Mouse (Mus musculus) layer of hippocampus, postnatal 10 days (tissue): ENCODE data around the gene Cct5. TPM values are rescaled to one million over a fixed set of nuclear protein-coding genes. Genes with fewer than 3 reads are reported as not detected.

Experiments
- DNase-seq, 2 experiments: peaks; one replicate each; pipeline ENCODE4 v3.0.0; 2021; ENCODE audit warnings: low spot score in 2 of 2
- long read RNA-seq: library from polyadenylated mRNA; stranded (forward); transcript quantifications from one replicate; pipeline ENCODE4 v2.0.0, GENCODE M21; 2023
- total RNA-seq, 2 experiments: library from RNA; stranded (reverse); gene quantifications; 2 replicates each; pipeline ENCODE4 v1.2.3; 2021

The Cct5 gene
- 100 to 1,000 TPM; 250 to 267 TPM for total RNA-seq
- long read RNA-seq, transcript Cct5-201 (11 exons, 1,853 nt), result major isoform, 347 of 399 reads
- long read RNA-seq, partial matches to known transcripts, result 8 of 399 reads
- long read RNA-seq, other reads (novel, unspliced or antisense), result 44 of 399 reads

- DNase-seq, result peak; percentile 99 to 100
Observed at GRCm38 (mm10) chr15:31601646-31602374, at the start of gene Cct5, which contains the start of gene Fam173b. Gene Cct5 (minus strand): TSS chr15:31601804. Gene Fam173b (plus strand): TSS chr15:31601852.

GRCm38 (mm10) chr15:31650821-31651220, 49.2 kb upstream of the Cct5 start:
- DNase-seq, result no peak

GRCm38 (mm10) chr15:31649691-31650090, 48.1 kb upstream of the Cct5 start:
- no peak for DNase-seq

- no peak for DNase-seq
Observed at GRCm38 (mm10) chr15:31647851-31648569, 46.4 kb upstream of the Cct5 start.

GRCm38 (mm10) chr15:31647225-31647624, 45.6 kb upstream of the Cct5 start:
- DNase-seq, result no peak

GRCm38 (mm10) chr15:31636091-31636595, 34.5 kb upstream of the Cct5 start:
- DNase-seq, result no peak

GRCm38 (mm10) chr15:31634582-31634981, 33.0 kb upstream of the Cct5 start:
- DNase-seq, result peak; percentile 60 to 68

- DNase-seq, result no peak
Observed at GRCm38 (mm10) chr15:31632478-31632877, 30.9 kb upstream of the Cct5 start.

- DNase-seq, result no peak
Observed at GRCm38 (mm10) chr15:31631396-31631858, 29.8 kb upstream of the Cct5 start.

- DNase-seq, result no peak
Observed at GRCm38 (mm10) chr15:31629556-31629955, 28.0 kb upstream of the Cct5 start.

- no peak for DNase-seq
Observed at GRCm38 (mm10) chr15:31628180-31628579, 26.6 kb upstream of the Cct5 start.

- DNase-seq, result no peak
Observed at GRCm38 (mm10) chr15:31627277-31628154, 25.9 kb upstream of the Cct5 start.

- DNase-seq, result peak; percentile 48 to 63
Observed at GRCm38 (mm10) chr15:31619521-31619920, 17.9 kb upstream of the Cct5 start.

GRCm38 (mm10) chr15:31617261-31617660, 15.7 kb upstream of the Cct5 start:
- DNase-seq, result no peak

GRCm38 (mm10) chr15:31614666-31615065, 13.1 kb upstream of the Cct5 start:
- DNase-seq, result no peak

- no peak for DNase-seq
Observed at GRCm38 (mm10) chr15:31613826-31614453, 12.3 kb upstream of the Cct5 start.

GRCm38 (mm10) chr15:31611976-31612375, 10.4 kb upstream of the Cct5 start:
- DNase-seq, result no peak

GRCm38 (mm10) chr15:31611027-31611426, 9.4 kb upstream of the Cct5 start:
- DNase-seq, result peak; percentile 57 to 68

- DNase-seq, result no peak
Observed at GRCm38 (mm10) chr15:31606821-31607220, 5.2 kb upstream of the Cct5 start.

GRCm38 (mm10) chr15:31603113-31603512, 1.5 kb upstream of the Cct5 start:
- DNase-seq, result no peak
